Mouse (Mus musculus): Measurements from ENCODE around the gene Prss43. TPM values are rescaled to one million over a fixed set of nuclear protein-coding genes. Genes with fewer than 3 reads are reported as not detected.
A peak's percentile ranks its signal among the peaks of the same experiment; 100 is the strongest.

Prss43 gene
- total and polyA plus RNA-seq, 2 experiments from 2014 or later: not detected

- no peak overlapping the region for H3K27ac ChIP-seq (ENCODE audit: low read depth, low read length)
Measured at GRCm38 (mm10) chr9:110836112-110836511, 9.6 kb downstream of the Prss43 start.

DNA sequence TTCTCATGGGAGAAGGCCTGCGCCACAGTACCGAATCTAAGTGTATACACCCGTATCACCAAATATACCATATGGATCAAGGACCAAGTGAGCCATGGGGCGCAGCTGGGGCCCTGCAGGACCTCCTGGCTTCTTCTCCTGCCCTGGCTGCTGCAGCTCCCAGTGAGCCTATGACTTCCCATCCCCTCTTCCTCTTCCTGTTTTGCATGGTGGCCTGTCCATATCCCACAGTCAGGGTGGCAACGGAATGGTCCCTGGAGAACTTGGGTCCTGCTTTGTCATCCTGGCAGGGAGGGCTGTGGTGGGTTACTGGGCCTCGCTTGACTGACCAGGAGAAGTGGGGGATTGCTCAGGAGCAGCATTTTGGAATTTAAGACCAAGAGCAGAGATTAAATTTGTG, 14.4 kb downstream of the Prss43 start:
- TF ChIP-seq CTCF (IDR thresholded peaks at IDR 0.05; ENCODE audit: low read depth): no peak
- Histone ChIP-seq H3K4me3 (ENCODE audit: low read depth, low read length) (no peak overlapping the region), H3K9me3 (ENCODE audit: low read length) (no peaks in the 10 kb centered on the region), H3K27me3 (ENCODE audit: insufficient read depth, low read length) (no peaks in the 10 kb centered on the region), H3K4me2 (ENCODE audit: low read depth) (no peak overlapping the region), H3K9ac (no peak overlapping the region), H3K36me3 (ENCODE audit: insufficient read depth) (no peaks in the 10 kb centered on the region), H3K4me1 (ENCODE audit: insufficient read depth) (no peaks in the 10 kb centered on the region), H3K27ac (ENCODE audit: low read depth, low read length) (no peak overlapping the region)
- no peak for DNase-seq
- ATAC-seq: no peak
- 76% methylated on average over 6 of the region's 6 CpGs for WGBS

More at GRCm38 (mm10) chr9:110836112-110836511, 9.6 kb downstream of the Prss43 start:
- H3K36me3 ChIP-seq (ENCODE audit: insufficient read depth): no peaks in the 10 kb centered on the region
- no peaks in the 10 kb centered on the region for H3K9me3 ChIP-seq (ENCODE audit: low read length)
- H3K4me2 ChIP-seq (ENCODE audit: low read depth): no peak overlapping the region
- TF ChIP-seq CTCF (IDR thresholded peaks at IDR 0.05; ENCODE audit: low read depth): no peak
- DNase-seq: no peak
- no peaks in the 10 kb centered on the region for H3K27me3 ChIP-seq (ENCODE audit: insufficient read depth, low read length)
- H3K4me3 ChIP-seq (ENCODE audit: low read depth, low read length): no peak overlapping the region
- peak; percentile 56; the same call in 1 of the 2 replicates for ATAC-seq
- WGBS: 63% methylated on average over 2 of the region's 2 CpGs
- no peak overlapping the region for H3K9ac ChIP-seq
- H3K4me1 ChIP-seq (ENCODE audit: insufficient read depth): no peaks in the 10 kb centered on the region

- H3K4me2 ChIP-seq (ENCODE audit: low read depth): no peak overlapping the region
- no peak overlapping the region for H3K9ac ChIP-seq
- DNase-seq (no peak), ATAC-seq (no peak)
- 81% methylated on average over 2 of the region's 2 CpGs for WGBS
- no peak overlapping the region for H3K27ac ChIP-seq (ENCODE audit: low read depth, low read length)
- TF ChIP-seq CTCF (IDR thresholded peaks at IDR 0.05; ENCODE audit: low read depth): no peak
- H3K4me3 ChIP-seq (ENCODE audit: low read depth, low read length): no peak overlapping the region
- H3K4me1 ChIP-seq (ENCODE audit: insufficient read depth): no peaks in the 10 kb centered on the region
- H3K27me3 ChIP-seq (ENCODE audit: insufficient read depth, low read length): no peaks in the 10 kb centered on the region
- H3K9me3 ChIP-seq (ENCODE audit: low read length): no peaks in the 10 kb centered on the region
- no peaks in the 10 kb centered on the region for H3K36me3 ChIP-seq (ENCODE audit: insufficient read depth)
Measured at GRCm38 (mm10) chr9:110841438-110841837, 14.9 kb downstream of the Prss43 start.

DNA sequence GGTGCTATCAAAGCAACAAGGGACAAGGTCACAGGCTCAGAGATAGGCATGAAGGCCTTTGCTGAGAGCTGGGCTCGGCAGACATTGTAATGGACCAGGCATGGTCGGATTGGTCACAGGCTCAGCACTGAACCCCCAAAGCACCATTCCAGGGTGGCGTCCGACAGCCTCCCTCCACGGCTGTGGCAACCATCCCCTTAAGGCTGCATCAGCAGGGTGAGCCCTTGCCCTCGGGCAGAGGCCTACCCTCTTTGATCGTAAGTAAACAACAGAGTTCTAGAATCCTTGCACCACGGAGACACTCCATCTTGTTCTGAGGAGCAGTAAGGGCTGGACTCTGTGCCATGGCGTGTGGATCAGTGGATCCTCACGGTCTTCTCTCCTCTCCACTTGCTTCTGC, 17.7 kb downstream of the Prss43 start, which contains the start of gene Prss46:
Prss46 (plus strand) TSS at position 301 of the 400 bp plus-strand sequence.
- DNase-seq (no peak), ATAC-seq (no peak)
- no peaks in the 10 kb centered on the region for H3K27me3 ChIP-seq (ENCODE audit: insufficient read depth, low read length)
- WGBS: 87% methylated on average over 10 of the region's 10 CpGs
- H3K36me3 ChIP-seq (ENCODE audit: insufficient read depth): no peaks in the 10 kb centered on the region
- no peak within 1 kb of the TSS for H3K27ac ChIP-seq (ENCODE audit: low read depth, low read length)
- no peaks in the 10 kb centered on the region for H3K9me3 ChIP-seq (ENCODE audit: low read length)
- no peak for TF ChIP-seq CTCF (IDR thresholded peaks at IDR 0.05; ENCODE audit: low read depth)
- no peak within 1 kb of the TSS for H3K4me3 ChIP-seq (ENCODE audit: low read depth, low read length)
- H3K4me2 ChIP-seq (ENCODE audit: low read depth): no peak within 1 kb of the TSS
- H3K4me1 ChIP-seq (ENCODE audit: insufficient read depth): no peaks in the 10 kb centered on the region
- no peak within 1 kb of the TSS for H3K9ac ChIP-seq

GRCm38 (mm10) chr9:110849162-110849561, 22.7 kb downstream of the Prss43 start:
- DNase-seq (no peak), ATAC-seq (no peak)
- Histone ChIP-seq H3K9ac (no peak overlapping the region), H3K4me3 (ENCODE audit: low read depth, low read length) (no peak overlapping the region), H3K4me2 (ENCODE audit: low read depth) (no peak overlapping the region), H3K9me3 (ENCODE audit: low read length) (no peaks in the 10 kb centered on the region), H3K4me1 (ENCODE audit: insufficient read depth) (no peaks in the 10 kb centered on the region), H3K36me3 (ENCODE audit: insufficient read depth) (no peaks in the 10 kb centered on the region), H3K27me3 (ENCODE audit: insufficient read depth, low read length) (no peaks in the 10 kb centered on the region), H3K27ac (ENCODE audit: low read depth, low read length) (no peak overlapping the region)
- 87% methylated on average over 7 of the region's 7 CpGs for WGBS
- TF ChIP-seq CTCF (IDR thresholded peaks at IDR 0.05; ENCODE audit: low read depth): no peak

GRCm38 (mm10) chr9:110855903-110856302, 29.4 kb downstream of the Prss43 start:
- H3K9ac ChIP-seq: no peak overlapping the region
- no peak overlapping the region for H3K4me2 ChIP-seq (ENCODE audit: low read depth)
- no peak for TF ChIP-seq CTCF (IDR thresholded peaks at IDR 0.05; ENCODE audit: low read depth)
- peaks cover 13% of the 10 kb centered on the region; the same call in 1 of the 2 replicates for H3K27me3 ChIP-seq (ENCODE audit: insufficient read depth, low read length)
- ATAC-seq (no peak), DNase-seq (no peak)
- no peak overlapping the region for H3K27ac ChIP-seq (ENCODE audit: low read depth, low read length)
- no peak overlapping the region for H3K4me3 ChIP-seq (ENCODE audit: low read depth, low read length)
- no peaks in the 10 kb centered on the region for H3K36me3 ChIP-seq (ENCODE audit: insufficient read depth)
- H3K4me1 ChIP-seq (ENCODE audit: insufficient read depth): no peaks in the 10 kb centered on the region
- WGBS: 77% methylated on average over 7 of the region's 7 CpGs
- no peaks in the 10 kb centered on the region for H3K9me3 ChIP-seq (ENCODE audit: low read length)

GRCm38 (mm10) chr9:110856920-110857319, 30.4 kb downstream of the Prss43 start:
- H3K27me3 ChIP-seq (ENCODE audit: insufficient read depth, low read length): peaks cover 13% of the 10 kb centered on the region; the same call in 1 of the 2 replicates
- no peak overlapping the region for H3K4me2 ChIP-seq (ENCODE audit: low read depth)
- H3K4me1 ChIP-seq (ENCODE audit: insufficient read depth): no peaks in the 10 kb centered on the region
- DNase-seq (no peak), ATAC-seq (no peak)
- H3K9me3 ChIP-seq (ENCODE audit: low read length): no peaks in the 10 kb centered on the region
- no peaks in the 10 kb centered on the region for H3K36me3 ChIP-seq (ENCODE audit: insufficient read depth)
- H3K27ac ChIP-seq (ENCODE audit: low read depth, low read length): no peak overlapping the region
- 81% methylated on average over 4 of the region's 4 CpGs for WGBS
- no peak for TF ChIP-seq CTCF (IDR thresholded peaks at IDR 0.05; ENCODE audit: low read depth)
- no peak overlapping the region for H3K4me3 ChIP-seq (ENCODE audit: low read depth, low read length)
- no peak overlapping the region for H3K9ac ChIP-seq
